Mouse (Mus musculus) cortical plate, adult 2 months (tissue): ENCODE measurements at regions not wholly inside any gene's neighbourhood (a gene's known extent, or its start where the extent isn't known, plus 50 kb on each side); places are given as distances from the start of the nearest gene placed in this dataset.

Experiments
- H3K27ac ChIP-seq: fragments of 200-500 bp; 2 replicates; pipeline ENCODE4 v1.5.1; 2012; ENCODE audit warnings: low read length, control low read depth, inconsistent platforms; ENCODE audit not compliant: insufficient read depth
- H3K4me1 ChIP-seq: fragments of 200-500 bp; 2 replicates; pipeline ENCODE4 v1.6.1; 2011; ENCODE audit warnings: low read length; ENCODE audit not compliant: control insufficient read depth, insufficient read depth
- H3K4me3 ChIP-seq: fragments of 200-500 bp; 2 replicates; pipeline ENCODE4 v1.5.1; 2011; ENCODE audit warnings: mild to moderate bottlenecking, low read length, control low read depth; ENCODE audit not compliant: insufficient read depth
- CTCF ChIP-seq: fragments of 200-500 bp; IDR thresholded peaks from 2 replicates; pipeline ENCODE4 v1.5.1; 2011; ENCODE audit warnings: mild to moderate bottlenecking, control low read depth, low read length; ENCODE audit not compliant: insufficient read depth; ENCODE audit errors: extremely low read depth
- POLR2A ChIP-seq: fragments of 200-500 bp; IDR thresholded peaks from 2 replicates; pipeline ENCODE4 v1.6.1; 2011; ENCODE audit warnings: mild to moderate bottlenecking, low read length, control low read depth; ENCODE audit not compliant: insufficient read depth; ENCODE audit errors: extremely low read depth

- H3K4me1 ChIP-seq: no peaks in the 10 kb centered on the region
- H3K27ac ChIP-seq: no peak overlapping the region
- no peak overlapping the region for H3K4me3 ChIP-seq
- TF ChIP-seq POLR2A: no peak
- TF ChIP-seq CTCF: no peak
These were observed 324.0 kb downstream of the Sox11 start for GRCm38 (mm10) chr12:27018366-27018765.

DNA sequence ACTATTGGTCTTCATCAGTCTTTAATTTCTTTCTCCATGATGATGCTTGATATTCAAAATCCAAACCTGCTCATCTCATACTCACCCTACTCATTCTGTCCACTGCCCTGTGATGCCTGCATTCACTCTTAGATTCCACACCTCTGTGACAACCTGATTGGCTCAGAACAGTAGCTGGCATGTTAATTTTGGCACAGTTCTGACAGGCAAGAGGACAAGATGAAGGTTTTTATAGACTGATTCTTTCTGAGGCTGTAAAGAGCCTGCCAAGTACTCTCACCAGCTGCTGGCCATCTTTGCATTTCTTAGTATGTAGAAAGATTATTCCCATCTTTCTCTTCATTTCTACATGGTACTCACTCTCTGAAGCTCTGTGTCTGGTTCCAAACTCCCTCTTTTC, 343.1 kb downstream of the Sox11 start:
- Histone ChIP-seq H3K27ac (no peak overlapping the region), H3K4me3 (no peak overlapping the region), H3K4me1 (no peaks in the 10 kb centered on the region)
- TF ChIP-seq POLR2A (no peak), CTCF (no peak)

DNA sequence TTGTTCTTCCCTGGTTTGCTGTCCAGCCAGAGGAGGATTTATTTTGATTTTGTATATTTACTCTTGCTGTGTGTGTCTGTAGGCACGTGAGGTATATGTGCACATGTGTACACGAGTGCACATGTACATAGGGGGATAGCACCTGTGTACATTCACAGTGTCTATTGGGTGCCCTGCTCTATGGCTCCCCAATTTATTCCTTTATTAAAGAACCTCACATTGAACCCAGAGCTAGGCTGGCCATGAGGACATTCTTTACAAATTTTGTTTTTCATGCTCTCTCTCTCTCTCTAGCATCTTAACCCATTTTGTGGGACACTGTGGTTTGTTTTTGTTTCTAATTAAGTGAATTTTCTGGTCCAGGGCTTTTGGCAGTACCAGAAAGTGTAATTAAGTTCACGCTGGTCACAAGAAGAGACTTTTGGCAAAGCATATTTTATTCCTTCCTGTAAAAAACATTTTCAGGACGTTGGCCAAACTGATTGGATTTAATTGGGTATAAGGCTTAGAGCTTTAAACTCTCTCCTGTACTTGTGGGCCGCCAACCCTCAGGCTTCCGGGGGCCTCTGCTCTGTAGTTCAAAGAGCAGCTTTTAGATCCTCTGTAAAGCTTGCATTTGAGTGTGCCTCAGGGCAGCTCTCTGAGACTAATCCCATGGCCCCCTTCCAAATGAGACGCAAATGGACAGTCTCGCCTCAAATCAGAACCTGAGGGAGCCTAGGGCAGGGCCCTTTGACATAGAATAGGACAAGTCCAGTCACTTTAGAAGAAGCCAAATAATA, 365.9 kb downstream of the Sox11 start:
- no peaks in the 10 kb centered on the region for H3K4me1 ChIP-seq
- H3K4me3 ChIP-seq: no peak overlapping the region
- TF ChIP-seq POLR2A (no peak), CTCF (no peak)
- no peak overlapping the region for H3K27ac ChIP-seq

GRCm38 (mm10) chr12:26972495-26973113, 369.8 kb downstream of the Sox11 start:
- TF ChIP-seq POLR2A (no peak), CTCF (no peak)
- no peak overlapping the region for H3K27ac ChIP-seq
- no peak overlapping the region for H3K4me3 ChIP-seq
- H3K4me1 ChIP-seq: no peaks in the 10 kb centered on the region

DNA sequence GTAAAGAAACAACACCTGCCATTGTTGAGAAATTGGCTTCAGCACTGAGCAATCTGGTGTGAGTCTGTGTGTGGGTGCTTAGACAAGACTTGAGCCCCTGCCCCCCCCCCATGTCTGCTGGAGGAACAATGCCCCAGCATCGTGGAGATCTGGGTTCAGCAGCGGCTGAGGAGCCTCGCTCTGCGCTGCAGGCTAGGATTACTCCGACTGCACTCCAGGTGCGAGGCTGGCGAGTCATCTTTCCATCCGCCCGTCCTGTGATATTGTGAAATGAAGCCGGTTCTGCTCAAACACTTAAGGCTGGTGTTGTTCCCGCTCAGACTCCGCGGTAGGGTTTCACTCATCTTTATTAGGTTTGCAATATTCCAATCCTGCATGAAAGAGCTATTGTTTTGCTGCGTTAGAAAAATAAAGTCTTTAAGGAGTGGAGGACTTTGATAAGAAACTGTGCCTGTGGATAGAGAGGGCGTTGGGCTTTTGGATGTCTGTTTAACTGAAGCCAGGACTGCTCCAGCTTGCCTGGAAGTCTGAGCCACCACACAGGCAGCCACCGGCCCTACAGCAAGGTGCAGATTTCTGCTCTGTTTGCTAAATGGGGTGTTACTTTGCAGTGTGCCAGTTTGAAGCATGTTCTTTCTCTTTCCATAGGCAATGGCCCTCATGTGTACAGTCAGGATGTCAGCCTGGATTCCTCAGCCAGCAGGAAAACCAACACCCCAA, 375.2 kb downstream of the Sox11 start:
- TF ChIP-seq POLR2A (no peak), CTCF (no peak)
- H3K4me3 ChIP-seq: no peak overlapping the region
- no peak overlapping the region for H3K27ac ChIP-seq
- H3K4me1 ChIP-seq: no peaks in the 10 kb centered on the region

GRCm38 (mm10) chr12:26963917-26964316, 378.5 kb downstream of the Sox11 start:
- TF ChIP-seq POLR2A (no peak), CTCF (no peak)
- Histone ChIP-seq H3K4me1 (no peaks in the 10 kb centered on the region), H3K27ac (no peak overlapping the region), H3K4me3 (no peak overlapping the region)

- H3K4me1 ChIP-seq: no peaks in the 10 kb centered on the region
- H3K4me3 ChIP-seq: no peak overlapping the region
- no peak overlapping the region for H3K27ac ChIP-seq
- TF ChIP-seq POLR2A (no peak), CTCF (no peak)
These were observed 402.5 kb downstream of the Sox11 start for GRCm38 (mm10) chr12:26939831-26940230.

- Histone ChIP-seq H3K4me1 (no peaks in the 10 kb centered on the region), H3K4me3 (no peak overlapping the region), H3K27ac (no peak overlapping the region)
- no peak for TF ChIP-seq POLR2A
- TF ChIP-seq CTCF: no peak
These were observed 404.5 kb downstream of the Sox11 start for GRCm38 (mm10) chr12:26937836-26938235.

DNA sequence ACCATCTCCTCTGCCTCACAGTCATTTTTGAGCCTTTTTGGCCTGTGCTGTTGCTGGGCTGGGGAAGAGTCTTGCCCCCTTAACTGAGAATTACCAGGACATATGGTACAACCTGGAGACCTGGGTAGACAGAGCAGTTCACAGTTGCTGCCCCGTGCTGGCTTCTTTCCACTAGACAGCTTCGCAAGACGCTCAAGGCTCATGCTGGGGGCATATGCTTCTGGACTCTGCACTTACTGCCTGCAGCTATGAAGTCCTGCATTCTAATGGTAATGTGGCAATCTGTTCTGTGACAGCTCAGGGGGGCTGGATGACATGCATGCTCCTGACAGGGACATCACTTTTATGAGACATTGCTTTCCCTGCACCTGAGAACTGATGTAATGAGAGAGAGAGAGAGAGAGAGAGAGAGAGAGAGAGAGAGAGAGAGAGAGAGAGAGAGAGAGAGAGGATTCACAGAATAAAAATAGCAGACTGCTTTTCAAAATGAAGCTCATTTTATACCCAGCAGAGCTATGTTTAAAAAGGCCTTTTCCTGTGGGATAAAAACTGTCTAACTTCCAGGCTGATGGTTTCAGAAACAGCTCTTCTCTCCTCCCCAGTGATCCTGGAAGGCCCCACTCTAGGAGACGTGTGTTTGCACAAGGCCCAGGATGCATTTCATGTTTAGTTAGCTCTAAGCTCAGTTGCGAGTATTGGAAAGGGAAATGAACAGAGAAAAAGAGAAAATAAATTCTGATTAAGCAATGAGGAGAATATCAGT, 405.5 kb downstream of the Sox11 start:
- no peak overlapping the region for H3K4me3 ChIP-seq
- H3K27ac ChIP-seq: no peak overlapping the region
- H3K4me1 ChIP-seq: no peaks in the 10 kb centered on the region
- TF ChIP-seq POLR2A: no peak
- no peak for TF ChIP-seq CTCF
